Mouse (Mus musculus) bone marrow macrophage, adult 2 months (primary cell): ENCODE measurements around the gene Gm21731.
"Not testable (repeated sequence)": the region's sequence is repeated elsewhere in the genome, so short reads cannot be mapped to it uniquely, and the experiment has no call there.

Source experiments
- CTCF ChIP-seq: IDR thresholded peaks from 2 replicates; pipeline ENCODE4 v1.5.1; 2012; ENCODE audit warnings: low read depth, mild to moderate bottlenecking, low read length, moderate library complexity
- POLR2A ChIP-seq: IDR thresholded peaks from 2 replicates; pipeline ENCODE4 v1.6.1; 2012; ENCODE audit warnings: mild to moderate bottlenecking, low read depth, low read length, borderline replicate concordance

DNA sequence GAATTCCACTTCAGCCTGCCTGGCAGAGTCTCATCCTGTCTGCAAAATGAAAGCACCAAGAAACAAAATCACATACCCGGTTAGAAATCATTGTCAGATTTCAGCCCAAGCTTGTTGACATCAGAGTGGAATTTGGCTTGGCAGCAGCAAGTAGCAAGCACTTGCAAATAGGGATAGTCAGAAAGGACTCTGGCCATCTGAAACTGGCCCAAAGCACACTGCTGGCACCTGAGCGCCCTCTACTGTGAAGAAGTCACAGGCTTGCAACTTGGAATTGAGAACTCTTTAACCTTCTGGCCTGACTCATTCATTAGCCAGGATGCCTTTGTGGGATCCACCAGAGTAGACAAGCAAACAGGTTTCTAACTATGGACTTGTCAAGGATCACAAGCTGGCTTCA lies 38.9 kb downstream of the Gm21731 start:
- TF ChIP-seq CTCF, POLR2A: not testable (repeated sequence)
